Mouse (Mus musculus): Measurements from ENCODE around the gene Lpp.

Gene Lpp

GRCm38 (mm10) chr16:24471029-24471428 is 77.7 kb downstream of the Lpp start:
- DNase-seq (ENCODE audit: low read depth): no peak

GRCm38 (mm10) chr16:24471801-24472200 is 78.5 kb downstream of the Lpp start:
- DNase-seq (ENCODE audit: low read depth): no peak

- no peak for DNase-seq (ENCODE audit: low read depth)
Observed at GRCm38 (mm10) chr16:24473966-24474365, 80.7 kb downstream of the Lpp start.

- DNase-seq (ENCODE audit: low read depth): no peak
Observed at GRCm38 (mm10) chr16:24474781-24475180, 81.5 kb downstream of the Lpp start.

- DNase-seq (ENCODE audit: low read depth): no peak
Observed at GRCm38 (mm10) chr16:24475305-24475947, 82.1 kb downstream of the Lpp start.

GRCm38 (mm10) chr16:24476911-24477401 is 83.6 kb downstream of the Lpp start:
- DNase-seq (ENCODE audit: low read depth): no peak

GRCm38 (mm10) chr16:24478006-24478405 is 84.7 kb downstream of the Lpp start:
- DNase-seq (ENCODE audit: low read depth): no peak

- peak; percentile 14 for DNase-seq (ENCODE audit: low read depth)
Observed at GRCm38 (mm10) chr16:24478851-24479250, 85.5 kb downstream of the Lpp start.

GRCm38 (mm10) chr16:24482648-24483047 is 89.3 kb downstream of the Lpp start:
- DNase-seq (ENCODE audit: low read depth): no peak

GRCm38 (mm10) chr16:24483527-24484101 is 90.3 kb downstream of the Lpp start:
- DNase-seq (ENCODE audit: low read depth): no peak

- DNase-seq (ENCODE audit: low read depth): no peak
Observed at GRCm38 (mm10) chr16:24487782-24488241, 94.5 kb downstream of the Lpp start.

GRCm38 (mm10) chr16:24489516-24490285 is 96.4 kb downstream of the Lpp start:
- DNase-seq (ENCODE audit: low read depth): no peak

- no peak for DNase-seq (ENCODE audit: low read depth)
Observed at GRCm38 (mm10) chr16:24490751-24491485, 97.6 kb downstream of the Lpp start.

GRCm38 (mm10) chr16:24491486-24491758 is 98.1 kb downstream of the Lpp start:
- DNase-seq (ENCODE audit: low read depth): no peak

- DNase-seq (ENCODE audit: low read depth): no peak
Observed at GRCm38 (mm10) chr16:24492194-24492940, 99.1 kb downstream of the Lpp start.

- no peak for DNase-seq (ENCODE audit: low read depth)
Observed at GRCm38 (mm10) chr16:24494531-24494930, 101.2 kb downstream of the Lpp start.

- no peak for DNase-seq (ENCODE audit: low read depth)
Observed at GRCm38 (mm10) chr16:24495461-24495860, 102.2 kb downstream of the Lpp start.

GRCm38 (mm10) chr16:24496635-24497034 is 103.3 kb downstream of the Lpp start:
- DNase-seq (ENCODE audit: low read depth): no peak

GRCm38 (mm10) chr16:24497413-24497812 is 104.1 kb downstream of the Lpp start:
- DNase-seq (ENCODE audit: low read depth): no peak

- no peak for DNase-seq (ENCODE audit: low read depth)
Observed at GRCm38 (mm10) chr16:24498103-24498659, 104.9 kb downstream of the Lpp start.

GRCm38 (mm10) chr16:24501197-24501596 is 107.9 kb downstream of the Lpp start:
- no peak for DNase-seq (ENCODE audit: low read depth)

All from naive thymus-derived CD4-positive, alpha-beta T cell, adult 2 months (primary cell).